Mouse (Mus musculus) liver, embryonic 14.5 days (tissue): ENCODE data around the gene Klk12.

Experiments used
- CTCF ChIP-seq: IDR thresholded peaks from 2 replicates; pipeline ENCODE4 v1.5.1; 2016; ENCODE audit warnings: antibody characterized with exemption, low read depth, control low read depth
- EP300 ChIP-seq: IDR thresholded peaks from 2 replicates; pipeline ENCODE4 v1.6.1; 2016; ENCODE audit warnings: antibody characterized with exemption, low read depth

GRCm38 (mm10) chr7:43788096-43788495 lies 19.4 kb downstream of the Klk12 start:
- TF ChIP-seq CTCF (no peak), EP300 (no peak)
